Mouse (Mus musculus): ENCODE results near the gene Srgap1.

DNA sequence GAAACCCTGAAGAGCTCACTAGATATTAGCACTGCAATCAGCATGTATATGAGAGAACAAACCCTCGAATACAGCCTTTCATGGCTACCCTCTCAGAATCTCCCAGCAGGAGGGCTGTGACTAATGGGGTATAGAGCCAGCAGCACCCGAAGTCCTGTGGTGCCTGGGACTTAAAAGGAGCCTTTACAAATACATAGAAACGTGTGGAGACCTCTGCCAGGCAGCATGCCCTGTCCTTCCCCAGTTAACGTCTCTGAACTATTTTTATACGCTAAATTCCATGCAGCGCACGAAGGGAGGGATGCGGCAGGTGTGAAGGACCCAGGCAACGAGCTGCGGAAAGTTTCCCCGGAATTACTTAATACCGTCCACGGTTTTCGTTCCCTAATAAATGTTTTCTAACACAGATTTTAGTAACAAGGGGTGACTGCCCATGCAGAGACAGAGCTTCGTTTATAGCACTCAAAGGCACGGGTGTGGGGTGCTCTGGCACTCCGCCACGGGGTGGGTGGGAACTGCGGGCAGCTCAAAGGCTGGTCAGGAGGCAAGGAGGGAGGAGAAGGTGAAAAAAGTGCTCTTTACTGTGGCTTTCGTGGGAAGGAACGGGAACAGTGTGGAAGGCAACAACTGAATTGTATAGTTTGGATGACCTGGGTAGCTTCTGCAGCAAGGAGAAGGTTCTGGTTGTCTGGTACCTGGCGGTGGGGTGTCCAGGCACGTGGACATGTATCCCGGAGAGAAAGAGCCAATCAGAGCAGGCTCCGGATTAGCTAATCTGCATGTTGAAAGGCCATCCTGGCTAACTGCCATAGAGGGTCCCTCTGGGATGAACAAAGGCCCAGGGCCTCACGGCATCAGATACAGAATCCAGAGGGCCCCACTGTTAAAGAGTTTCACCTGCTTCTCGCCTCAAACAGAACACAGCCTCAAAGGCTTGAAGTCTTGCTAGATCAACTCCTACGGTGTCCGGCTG is 216.5 kb downstream of the Srgap1 start:
- TF ChIP-seq CTCF (IDR thresholded peaks at IDR 0.05; ENCODE audit: low read depth, low read length) (no peak), GATA1 (IDR thresholded peaks at IDR 0.05; ENCODE audit: borderline replicate concordance, low read length) (no peak), POLR2AphosphoS5 (IDR thresholded peaks at IDR 0.05; ENCODE audit: insufficient replicate concordance, low read depth, low read length) (no peak), TAL1 (conservative IDR thresholded peaks at IDR 0.05; ENCODE audit: low read depth, low read length) (no peak), GATA2 (IDR thresholded peaks at IDR 0.05; ENCODE audit: borderline replicate concordance, low read depth, low read length) (no peak)

All from G1E (cell line).